In the genomic region with DNA sequence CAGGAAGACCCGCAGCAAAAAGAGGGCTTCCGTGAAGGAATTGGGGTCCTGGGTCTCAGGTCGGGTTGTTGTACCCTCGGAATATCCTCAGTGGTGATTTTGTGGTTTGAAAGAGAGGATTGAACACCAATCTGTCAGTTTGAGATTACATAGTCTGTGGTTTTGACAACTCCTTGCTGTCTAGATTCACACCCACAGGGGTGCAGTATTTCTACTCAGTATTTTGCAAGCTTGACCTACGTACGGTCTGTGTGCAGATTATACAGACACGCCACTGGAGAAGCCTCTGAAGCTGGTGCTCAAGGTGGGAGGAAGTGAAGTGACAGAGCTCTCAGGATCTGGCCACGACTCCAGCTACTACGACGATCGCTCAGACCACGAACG, we compare ENCODE assay signal across 8 mouse cellular contexts. TPM values are rescaled to one million over a fixed set of nuclear protein-coding genes. Genes with fewer than 3 reads are reported as not detected.
A peak's percentile ranks its signal among the peaks of the same experiment; 100 is the strongest.
DNase-seq lines count a peak whose midpoint lies in the region; ATAC-seq and TF ChIP-seq lines count a peak whose summit lies in the region.

No protein-coding gene starts in this region.

- peak; percentile 9 for DNase-seq in adrenal gland, postnatal 14 days
- no peak for DNase-seq in adrenal gland, adult (ENCODE audit: inconsistent age in 2 of 2, low spot score in 1 of 2)
- no peak for DNase-seq in thymus, adult 2 months
- no peak for DNase-seq in thymus, postnatal 14 days
- no peak for DNase-seq in right cerebral cortex, postnatal 4 days
- no peak for DNase-seq in layer of hippocampus, postnatal 36 days

- H3K9ac ChIP-seq in intestine, postnatal 0 days (ENCODE audit: low read depth, low read length): peak overlapping the region; percentile 55

- no peak; the same call in 1 of the 2 replicates for ATAC-seq in intestine, postnatal 0 days

- peak overlapping the region; percentile 5 for H3ac ChIP-seq in myocyte (ENCODE audit: control insufficient read depth, insufficient read length)

- H3K4me1 ChIP-seq in thymus, adult 2 months (replicated peaks; ENCODE audit: control insufficient read depth, insufficient read depth, low read length): peaks cover 11% of the 10 kb centered on the region
- H3K4me1 ChIP-seq in intestine, postnatal 0 days (replicated peaks; ENCODE audit: control insufficient read depth, insufficient read depth, low read length): no peaks in the 10 kb centered on the region

- H3K27ac ChIP-seq in thymus, adult 2 months (ENCODE audit: control insufficient read depth, insufficient read depth, low read length): peak overlapping the region; percentile 72; the same call in 1 of the 2 replicates
- peak overlapping the region; percentile 94; the same call in 1 of the 2 replicates for H3K27ac ChIP-seq in intestine, postnatal 0 days (ENCODE audit: low read depth, low read length)

- H3K36me3 ChIP-seq in thymus, adult 2 months (ENCODE audit: control insufficient read depth, insufficient read depth, low read length): peaks cover 17% of the 10 kb centered on the region
- H3K36me3 ChIP-seq in intestine, postnatal 0 days (ENCODE audit: control insufficient read depth, insufficient read depth): peaks cover 30% of the 10 kb centered on the region
- H3K36me3 ChIP-seq in myocyte (ENCODE audit: control insufficient read depth, insufficient read depth): peaks cover 9% of the 10 kb centered on the region

- H3K4me3 ChIP-seq in thymus, adult 2 months (ENCODE audit: control insufficient read depth, insufficient read depth, low read length): peak overlapping the region; percentile 78
- peak overlapping the region; percentile 75 for H3K4me3 ChIP-seq in intestine, postnatal 0 days (ENCODE audit: low read depth, low read length)
- H3K4me3 ChIP-seq in myocyte: peak overlapping the region; percentile 89

- no peaks in the 10 kb centered on the region for H3K27me3 ChIP-seq in thymus, adult 2 months (ENCODE audit: control insufficient read depth, insufficient read depth, low read length)
- no peaks in the 10 kb centered on the region for H3K27me3 ChIP-seq in intestine, postnatal 0 days (replicated peaks; ENCODE audit: control insufficient read depth, insufficient read depth, low read length)
- H3K27me3 ChIP-seq in myocyte (ENCODE audit: control insufficient read depth, insufficient read depth, insufficient read length): no peaks in the 10 kb centered on the region

- no peak for TF ChIP-seq CTCF in thymus, adult 2 months (IDR thresholded peaks at IDR 0.05; ENCODE audit: borderline replicate concordance, control insufficient read depth, extremely low read depth, insufficient read depth, low read length, poor library complexity)
- no peak for TF ChIP-seq CTCF in intestine, postnatal 0 days (IDR thresholded peaks at IDR 0.05; ENCODE audit: low read depth)

- H3K9me3 ChIP-seq in intestine, postnatal 0 days (ENCODE audit: control insufficient read depth): no peaks in the 10 kb centered on the region

- peak overlapping the region; percentile 88 for H3K4me2 ChIP-seq in intestine, postnatal 0 days (replicated peaks; ENCODE audit: low read depth)
- peak overlapping the region; percentile 85 for H3K4me2 ChIP-seq in myocyte (ENCODE audit: low read depth)

- 2% methylated on average over 13 of the region's 13 CpGs for WGBS in thymus, adult 2 months
- WGBS in intestine, postnatal 0 days: 29% methylated on average over 13 of the region's 13 CpGs

- TF ChIP-seq POLR2A in thymus, adult 2 months (IDR thresholded peaks at IDR 0.05; ENCODE audit: control insufficient read depth, extremely low read depth, insufficient read depth, low read length, poor library complexity): no peak
- no peak for TF ChIP-seq POLR2A in myocyte (IDR thresholded peaks at IDR 0.05; ENCODE audit: insufficient read length, low read depth)

- peaks cover 10% of the 10 kb centered on the region for H3K79me2 ChIP-seq in myocyte (ENCODE audit: control insufficient read depth, insufficient read depth)

TF ChIP-seq in myocyte, 11 proteins besides CTCF, POLR2A, EP300 and RAD21:
- TF ChIP-seq E2F4 (IDR thresholded peaks at IDR 0.05; ENCODE audit: insufficient read depth): no peak
- TF ChIP-seq MAX (IDR thresholded peaks at IDR 0.05; ENCODE audit: low read depth): no peak

RNA-seq across cellular contexts. Expression of gene Brd9, which starts 0.6 kb away (rescaled TPM):
- total RNA-seq in adrenal gland, postnatal 14 days (2021): 28.5 and 31.8 TPM in 2 replicates
- polyA plus RNA-seq in thymus, adult 2 months (2012; rRNA removed): 51.8 and 60.6 TPM in 2 replicates
- 23.2 and 24.0 TPM in 2 replicates for polyA plus RNA-seq in intestine, postnatal 0 days (2015; fragmentation: Nextera tagmentation; extraction: Ambion mirVana)
- polyA plus RNA-seq in myocyte (2012; fragmentation: generic; extraction: Trizol): 15.8 TPM
- total RNA-seq in layer of hippocampus, postnatal 36 days (2021): 100 to 1,000 TPM; 103 to 118 TPM

RNA-seq across cellular contexts. Expression of gene Trip13, which starts 0.6 kb away (rescaled TPM):
- total RNA-seq in adrenal gland, postnatal 14 days (2021): 2.6 and 4.6 TPM in 2 replicates
- 3.7 and 4.9 TPM in 2 replicates for polyA plus RNA-seq in thymus, adult 2 months (2012; rRNA removed)
- 8.4 and 12.1 TPM in 2 replicates for polyA plus RNA-seq in intestine, postnatal 0 days (2015; fragmentation: Nextera tagmentation; extraction: Ambion mirVana)
- 3.4 TPM for polyA plus RNA-seq in myocyte (2012; fragmentation: generic; extraction: Trizol)
- under 1 TPM; 0.88 to 0.95 TPM for total RNA-seq in layer of hippocampus, postnatal 36 days (2021)

RNA-seq across cellular contexts. Expression of gene Zdhhc11, which starts 25.5 kb away (rescaled TPM):
- not detected in 2 replicates for total RNA-seq in adrenal gland, postnatal 14 days (2021)
- polyA plus RNA-seq in thymus, adult 2 months (2012; rRNA removed): 0.08 TPM in 1 of 2 replicates, not detected in the other
- not detected in 2 replicates for polyA plus RNA-seq in intestine, postnatal 0 days (2015; fragmentation: Nextera tagmentation; extraction: Ambion mirVana)
- polyA plus RNA-seq in myocyte (2012; fragmentation: generic; extraction: Trizol): not detected
- total RNA-seq in layer of hippocampus, postnatal 36 days (2021): not detected
